Mouse (Mus musculus) ES-E14 (cell line): Measurements from ENCODE around the gene Crcp.

Source experiments
- CHD2 ChIP-seq: IDR thresholded peaks from 2 replicates; pipeline ENCODE4 v1.6.1; 2014; ENCODE audit warnings: mild to moderate bottlenecking, low read depth, low read length, inconsistent platforms
- HCFC1 ChIP-seq: IDR thresholded peaks from 2 replicates; pipeline ENCODE4 v1.6.1; 2012; ENCODE audit warnings: low read length, inconsistent platforms, borderline replicate concordance; ENCODE audit not compliant: insufficient read depth
- ZNF384 ChIP-seq: IDR thresholded peaks from 2 replicates; pipeline ENCODE4 v1.6.1; 2012; ENCODE audit warnings: low read depth, low read length, inconsistent platforms

DNA sequence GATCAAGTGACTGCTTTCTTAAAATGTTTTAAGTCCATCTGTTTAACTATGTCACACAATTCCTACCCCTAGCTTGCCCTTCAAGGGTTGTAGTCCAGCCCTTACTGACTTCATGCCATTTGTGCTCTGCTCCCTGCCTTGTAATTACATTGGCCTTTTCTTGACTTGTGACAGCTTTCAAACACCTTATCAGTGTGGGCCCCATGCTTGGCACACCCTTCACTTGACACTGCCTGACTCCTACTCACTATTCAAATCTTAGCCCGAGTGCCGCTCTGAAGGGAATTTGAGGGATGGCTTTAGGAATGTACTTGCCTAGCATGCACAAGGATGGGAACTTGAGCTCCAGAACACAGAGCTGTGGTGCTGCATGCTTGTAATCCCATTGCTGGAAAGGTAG is 68.7 kb downstream of the Crcp start:
- TF ChIP-seq CHD2 (no peak), ZNF384 (no peak), HCFC1 (no peak)
